11 mouse cellular contexts compared by ENCODE assay signal in genomic region chr17:85485065-85485945, GRCm38 (mm10).
A peak's percentile ranks its signal among the peaks of the same experiment; 100 is the strongest.
DNase-seq lines count a peak whose midpoint lies in the region; ATAC-seq and TF ChIP-seq lines count a peak whose summit lies in the region.
"Had no signal": no experiment of that assay in that cellular context is flagged by ENCODE, and none has a peak within 500 bp of the region (broad histone marks: within the 10 kb centered on the region; RNA-seq: fewer than 3 reads in every experiment).

No protein-coding gene starts in this region.

- H3K4me2 ChIP-seq in forebrain, postnatal 0 days (ENCODE audit: low read depth): peak overlapping the region; percentile 52

- TF ChIP-seq CTCF in forebrain, postnatal 0 days (IDR thresholded peaks at IDR 0.05; ENCODE audit: low read depth): no peak

- H3K27me3 ChIP-seq in heart, embryonic 10.5 days (ENCODE audit: insufficient read depth, poor library complexity, severe bottlenecking): peaks cover 99% of the 10 kb centered on the region
- H3K27me3 ChIP-seq in forebrain, postnatal 0 days (ENCODE audit: insufficient read depth, low read length): peaks cover 51% of the 10 kb centered on the region

- H3K4me3 ChIP-seq in heart, embryonic 10.5 days: peak overlapping the region; percentile 36
- H3K4me3 ChIP-seq in forebrain, postnatal 0 days (ENCODE audit: low read depth, low read length): peak overlapping the region; percentile 31

- peak overlapping the region; percentile 43; the same call in 1 of the 2 replicates for H3K9ac ChIP-seq in forebrain, postnatal 0 days
- H3K9ac ChIP-seq: liver, embryonic 14.5 days had no signal

- no peak for DNase-seq in heart, embryonic 10.5 days (ENCODE audit: low spot score)
- DNase-seq in heart, postnatal 4 days: no peak
- peak; percentile 26 for DNase-seq in ZHBTc4 (ENCODE audit: low read depth, low spot score)
- no peak for DNase-seq in forebrain, postnatal 0 days
- DNase-seq in neural tube, embryonic 10.5 days (ENCODE audit: extremely low spot score, low spot score): peak; percentile 27
- no peak for DNase-seq in cerebellum, adult 11 months
- DNase-seq in lung, postnatal 36 days: no peak
- DNase-seq: kidney, adult 18-20 months; layer of hippocampus, postnatal 36 days had no signal

- under 1% methylated on average over 30 of the region's 30 CpGs for WGBS in heart, embryonic 10.5 days
- WGBS in forebrain, postnatal 0 days: 2% methylated on average over 30 of the region's 30 CpGs

- H3K36me3 ChIP-seq in heart, embryonic 10.5 days: no peaks in the 10 kb centered on the region
- H3K36me3 ChIP-seq in forebrain, postnatal 0 days (ENCODE audit: insufficient read depth): no peaks in the 10 kb centered on the region

- peak; percentile 71; the same call in 1 of the 2 replicates for ATAC-seq in forebrain, postnatal 0 days
- ATAC-seq in monocyte, adult 5-6 weeks (replicated peaks; ENCODE audit: insufficient number of reproducible peaks, low FRiP score, low TSS enrichment, poor library complexity, severe bottlenecking): no peak

- H3K9me3 ChIP-seq in heart, embryonic 10.5 days: no peaks in the 10 kb centered on the region
- no peaks in the 10 kb centered on the region for H3K9me3 ChIP-seq in forebrain, postnatal 0 days (ENCODE audit: low read length)

- peaks cover 20% of the 10 kb centered on the region for H3K4me1 ChIP-seq in heart, embryonic 10.5 days
- H3K4me1 ChIP-seq in forebrain, postnatal 0 days (ENCODE audit: insufficient read depth): peaks cover 9% of the 10 kb centered on the region

- no peak overlapping the region for H3K27ac ChIP-seq in heart, embryonic 10.5 days
- H3K27ac ChIP-seq in forebrain, postnatal 0 days (ENCODE audit: low read depth, low read length): no peak overlapping the region
- H3K27ac ChIP-seq: liver, embryonic 14.5 days had no signal

Comparison
In these comparisons a context has a peak if more than half of its experiments do, and no peak if none do; other contexts are left out.
1. DNase-seq: peak in ZHBTc4 (single experiment) and neural tube, embryonic 10.5 days (single experiment); none in heart, embryonic 10.5 days (single experiment), heart, postnatal 4 days (single experiment), forebrain, postnatal 0 days (single experiment), cerebellum, adult 11 months (single experiment) and lung, postnatal 36 days (single experiment).